Mouse (Mus musculus) spleen, adult 2 months (tissue): Measurements from ENCODE around the gene Map3k7cl. TPM values are rescaled to one million over a fixed set of nuclear protein-coding genes. Genes with fewer than 3 reads are reported as not detected.

Experiments used
- DNase-seq, 2 experiments: peaks; one replicate each; pipeline versions ENCODE4 v3.0.0 to v3.0.0-alpha.2; 2012 to 2021; ENCODE audit warnings: low spot score in 2 of 2, low read depth in 1 of 2
- H3K27ac ChIP-seq: fragments of 200-500 bp; 2 replicates; pipeline ENCODE4 v1.5.1; 2012; ENCODE audit warnings: low read length, inconsistent platforms; ENCODE audit not compliant: insufficient read depth
- H3K27me3 ChIP-seq: fragments of 200-500 bp; 2 replicates; pipeline ENCODE4 v1.6.1; 2012; ENCODE audit warnings: mild to moderate bottlenecking, moderate library complexity, low read length, inconsistent platforms; ENCODE audit not compliant: control insufficient read depth, insufficient read depth
- H3K36me3 ChIP-seq: fragments of 200-500 bp; 2 replicates; pipeline ENCODE4 v1.6.1; 2012; ENCODE audit warnings: mild to moderate bottlenecking, low read length, inconsistent platforms; ENCODE audit not compliant: control insufficient read depth, insufficient read depth
- H3K4me1 ChIP-seq: fragments of 200-500 bp; 2 replicates; pipeline ENCODE4 v1.6.1; 2011; ENCODE audit warnings: inconsistent platforms; ENCODE audit not compliant: control insufficient read depth, insufficient read depth, insufficient read length
- H3K4me3 ChIP-seq: fragments of 200-500 bp; 2 replicates; pipeline ENCODE4 v1.5.1; 2011; ENCODE audit warnings: mild to moderate bottlenecking, inconsistent platforms; ENCODE audit not compliant: insufficient read depth, insufficient read length; ENCODE audit errors: extremely low read depth
- CTCF ChIP-seq: fragments of 200-500 bp; IDR thresholded peaks from 2 replicates; pipeline ENCODE4 v1.5.1; 2011; ENCODE audit warnings: mild to moderate bottlenecking, inconsistent platforms; ENCODE audit not compliant: insufficient read depth, insufficient read length, insufficient replicate concordance; ENCODE audit errors: extremely low read depth
- POLR2A ChIP-seq: fragments of 200-500 bp; IDR thresholded peaks from 2 replicates; pipeline ENCODE4 v1.6.1; 2011; ENCODE audit warnings: low read depth, low read length, inconsistent platforms
- WGBS: fragments of 180-500 bp; shearing (Covaris S2); methylation state at CpG from one replicate; pipeline ENCODE4 v1.1.7; 2018; 5-methylcytosine and 5-hydroxymethylcytosine counted together
- polyA plus RNA-seq: library from polyadenylated mRNA; depleted of rRNA; stranded (reverse); fragments of >200 nt; gene quantifications from 2 replicates; pipeline ENCODE4 v1.2.3, GENCODE M21; 2012; rRNA removed

Gene Map3k7cl
- polyA plus RNA-seq, 1 experiment: 0.78 TPM

DNA sequence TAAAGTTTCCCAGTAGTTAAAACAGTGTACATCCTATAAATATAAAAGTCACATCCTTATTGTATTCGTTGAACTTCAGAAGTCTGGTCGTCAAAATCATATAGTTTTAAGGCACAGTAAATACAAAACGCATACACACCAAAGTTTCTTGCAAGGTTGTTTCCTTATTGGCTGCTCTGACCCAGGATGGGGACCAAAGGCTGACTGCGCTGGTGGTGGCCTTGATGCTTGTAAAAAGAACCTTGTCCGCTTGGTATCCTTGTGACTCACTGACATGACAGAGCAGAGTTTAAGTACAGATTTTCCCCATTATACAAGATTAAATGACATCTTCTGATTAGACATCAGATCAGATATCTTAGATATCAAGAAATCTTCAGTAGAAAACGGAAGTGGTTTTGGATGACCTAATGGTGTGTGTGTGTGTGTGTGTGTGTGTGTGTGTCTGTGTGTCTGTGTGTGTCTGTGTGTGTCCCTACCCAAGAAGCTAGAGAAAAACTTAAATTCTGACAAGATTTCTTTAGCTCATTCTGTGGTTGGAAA is 82.2 kb downstream of the Map3k7cl start:
- Histone ChIP-seq H3K27me3 (no peaks in the 10 kb centered on the region), H3K4me3 (no peak overlapping the region), H3K36me3 (no peaks in the 10 kb centered on the region), H3K27ac (no peak overlapping the region), H3K4me1 (peaks cover 2% of the 10 kb centered on the region; the same call in 1 of the 2 replicates)
- WGBS: 82% methylated on average over 6 of the region's 6 CpGs
- DNase-seq: no peak
- TF ChIP-seq POLR2A (no peak), CTCF (no peak)

DNA sequence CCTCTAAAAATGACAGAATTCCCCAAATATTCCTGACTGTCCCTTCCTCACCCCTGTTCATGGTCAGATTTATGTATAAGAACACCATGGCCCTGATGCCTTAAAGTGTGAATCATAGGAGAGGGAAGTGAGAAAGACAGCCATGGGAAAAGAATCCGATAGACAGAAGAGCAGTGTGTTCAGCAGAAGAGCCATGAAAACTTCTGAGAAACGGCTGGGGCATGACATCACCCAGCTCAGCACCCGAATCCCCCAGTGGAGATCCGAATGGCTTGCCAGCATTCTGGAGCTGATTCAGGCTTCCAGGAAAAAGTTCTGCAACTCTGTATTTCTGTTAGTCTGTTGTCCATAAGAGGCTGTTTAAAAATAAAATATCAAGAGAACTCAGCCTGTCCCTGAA is 82.7 kb downstream of the Map3k7cl start:
- DNase-seq: no peak
- H3K36me3 ChIP-seq: no peaks in the 10 kb centered on the region
- H3K4me3 ChIP-seq: no peak overlapping the region
- H3K27ac ChIP-seq: no peak overlapping the region
- TF ChIP-seq CTCF (no peak), POLR2A (no peak)
- WGBS: 84% methylated on average over 4 of the region's 4 CpGs
- no peaks in the 10 kb centered on the region for H3K27me3 ChIP-seq
- peaks cover 2% of the 10 kb centered on the region; the same call in 1 of the 2 replicates for H3K4me1 ChIP-seq

DNA sequence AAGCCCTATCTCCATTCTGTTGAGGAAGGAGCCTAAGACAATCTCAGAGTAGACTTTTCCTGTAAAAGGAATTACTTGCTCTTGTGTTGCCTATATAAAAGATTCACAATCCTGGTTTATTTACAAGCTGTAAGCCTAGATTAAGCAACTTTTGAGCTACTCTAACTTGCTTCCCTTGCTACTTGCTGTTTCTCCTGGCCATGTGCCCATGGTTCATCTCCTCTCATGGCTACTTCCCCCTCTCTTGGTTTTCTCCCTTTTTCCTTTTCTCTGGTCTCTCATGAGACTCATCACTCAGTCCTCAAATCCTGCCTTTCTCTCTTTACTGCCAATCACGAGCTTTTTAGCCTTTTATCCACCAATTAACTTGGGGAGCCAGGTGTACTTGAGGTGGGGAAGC is 85.0 kb downstream of the Map3k7cl start:
- no peak for TF ChIP-seq CTCF
- TF ChIP-seq POLR2A: no peak
- no peak for DNase-seq
- Histone ChIP-seq H3K27ac (no peak overlapping the region), H3K4me1 (peaks cover 2% of the 10 kb centered on the region; the same call in 1 of the 2 replicates), H3K27me3 (no peaks in the 10 kb centered on the region), H3K4me3 (no peak overlapping the region), H3K36me3 (no peaks in the 10 kb centered on the region)
- WGBS: 72% methylated on average over 1 of the region's 1 CpGs

DNA sequence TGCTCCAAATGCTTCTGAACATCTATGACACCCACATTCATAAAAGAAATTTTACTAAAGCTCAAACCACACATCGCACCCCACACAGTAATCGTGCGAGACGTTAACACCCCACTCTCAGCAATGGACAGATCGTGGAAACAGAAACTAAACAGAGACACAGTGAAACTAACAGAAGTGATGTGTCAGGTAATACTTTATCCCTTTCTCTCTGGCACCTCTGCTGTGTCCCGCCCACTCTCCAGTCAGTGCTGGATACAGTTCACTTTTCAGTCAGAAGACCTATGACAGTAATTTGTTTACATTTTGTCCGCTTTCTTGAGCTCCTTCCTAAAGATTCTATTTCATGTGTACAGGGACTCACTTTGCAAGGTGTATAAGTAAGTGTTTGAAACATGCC is 89.1 kb downstream of the Map3k7cl start:
- Histone ChIP-seq H3K27ac (no peak overlapping the region), H3K4me3 (no peak overlapping the region), H3K27me3 (no peaks in the 10 kb centered on the region), H3K4me1 (no peaks in the 10 kb centered on the region), H3K36me3 (no peaks in the 10 kb centered on the region)
- no peak for DNase-seq
- 92% methylated on average over 7 of the region's 7 CpGs for WGBS
- TF ChIP-seq POLR2A (no peak), CTCF (no peak)

DNA sequence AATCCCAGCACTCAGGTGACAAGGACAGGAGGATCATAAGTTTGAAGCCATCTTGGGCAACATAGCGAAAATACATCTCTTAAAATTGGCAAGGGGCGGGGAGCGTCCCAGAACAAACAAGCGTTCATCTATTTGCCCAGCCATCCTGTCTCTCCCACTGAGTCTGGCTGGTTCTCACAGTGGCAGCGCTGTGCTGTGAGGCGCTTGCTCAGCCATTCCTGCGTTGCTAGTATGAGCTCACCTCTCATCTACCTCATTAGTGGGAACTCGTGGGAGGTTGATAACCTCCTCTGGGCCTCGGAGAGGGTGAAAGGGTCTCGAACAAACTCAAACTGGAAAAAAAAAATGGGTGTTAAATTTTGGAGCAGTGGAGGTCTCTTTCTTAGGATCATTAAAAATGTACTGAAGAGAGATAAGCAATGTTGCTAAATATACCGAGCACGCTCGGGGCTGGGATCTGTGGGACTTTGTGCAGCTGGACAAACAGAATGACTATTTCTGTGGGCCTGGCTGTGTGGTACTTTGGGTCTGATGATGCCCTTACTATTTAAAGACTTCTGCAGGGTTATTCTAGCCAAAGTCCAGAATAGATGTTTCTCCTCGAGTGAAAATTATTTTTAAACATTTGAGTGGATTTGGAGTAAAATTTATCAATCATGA is 91.1 kb downstream of the Map3k7cl start:
- 87% methylated on average over 14 of the region's 14 CpGs for WGBS
- H3K36me3 ChIP-seq: no peaks in the 10 kb centered on the region
- TF ChIP-seq POLR2A: no peak
- no peak for TF ChIP-seq CTCF

More for the DNA sequence above, 91.1 kb downstream of the Map3k7cl start:
- no peak overlapping the region for H3K4me3 ChIP-seq
- no peak overlapping the region for H3K27ac ChIP-seq
- DNase-seq: no peak
- no peaks in the 10 kb centered on the region for H3K27me3 ChIP-seq
- H3K4me1 ChIP-seq: no peaks in the 10 kb centered on the region

Other genes starting within 250 kb of the Map3k7cl start
- gene N6amt1, start 199.1 kb upstream of the Map3k7cl start, polyA plus RNA-seq: 4.6 and 5.2 TPM in 2 replicates
- gene Ltn1, start 120.7 kb upstream of the Map3k7cl start, polyA plus RNA-seq: 3.4 and 3.5 TPM in 2 replicates
- gene Rwdd2b, start 112.8 kb upstream of the Map3k7cl start, polyA plus RNA-seq: 2.5 and 3.1 TPM in 2 replicates
- 8.9 and 15.6 TPM in 2 replicates for gene Usp16, start 98.6 kb upstream of the Map3k7cl start, polyA plus RNA-seq
- gene Cct8, start 57.5 kb upstream of the Map3k7cl start, polyA plus RNA-seq: 14.5 and 15.0 TPM in 2 replicates
- 7.6 and 8.8 TPM in 2 replicates for gene Bach1, start 145.6 kb downstream of the Map3k7cl start, polyA plus RNA-seq